Mouse (Mus musculus): Measurements from ENCODE around the gene Epo.

Epo gene

GRCm38 (mm10) chr5:137519691-137520550 lies 13.1 kb downstream of the Epo start:
- no peak for DNase-seq (ENCODE audit: low read depth, low spot score)

DNA sequence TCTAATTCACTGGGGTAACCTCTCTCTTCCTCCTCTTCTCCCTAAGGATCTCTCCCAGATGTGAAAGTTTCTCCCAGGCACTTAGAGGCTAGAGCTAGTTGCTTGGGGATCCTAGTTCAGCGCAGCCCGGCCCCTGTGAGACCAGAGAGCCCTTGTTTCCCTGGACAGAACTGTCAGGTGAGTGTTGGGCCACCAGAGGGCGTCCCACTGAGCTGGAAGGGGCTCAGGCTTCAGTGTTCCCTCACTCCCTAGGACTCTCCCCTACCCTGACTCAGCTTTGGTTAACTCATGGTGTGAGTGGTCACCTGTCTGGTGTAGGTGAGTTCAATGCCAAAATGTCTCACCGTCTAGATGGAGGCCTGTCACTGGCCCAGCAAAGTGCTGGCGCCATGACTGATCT lies 14.6 kb downstream of the Epo start, which contains the start of gene Gigyf1:
Gene Gigyf1, plus strand, starts transcription at position 113 of the 400 bp plus-strand sequence.
- peak; percentile 65 for DNase-seq (ENCODE audit: low read depth, low spot score)

DNA sequence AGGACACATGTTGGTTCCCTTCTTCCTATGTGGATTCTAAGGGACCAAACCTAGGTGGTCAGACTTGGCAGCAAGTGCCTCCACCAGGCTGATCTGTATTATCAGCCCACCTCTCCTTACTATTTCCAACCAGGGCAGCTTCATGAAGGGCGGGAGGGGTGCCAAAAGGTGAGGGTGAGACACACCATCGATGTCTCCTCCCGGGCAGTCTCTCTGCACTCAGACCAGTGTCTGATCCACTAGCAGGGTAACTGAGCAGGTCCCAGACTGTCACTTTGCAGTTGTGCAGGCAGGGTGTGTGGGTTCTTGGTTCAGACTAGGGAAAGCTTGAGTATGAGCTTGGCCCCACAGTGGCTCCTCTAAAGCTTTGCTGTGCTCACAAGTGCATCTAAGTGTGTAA lies 18.2 kb downstream of the Epo start:
- no peak for DNase-seq (ENCODE audit: low read depth, low spot score)

- no peak for DNase-seq (ENCODE audit: low read depth, low spot score)
Observed at GRCm38 (mm10) chr5:137513951-137514721, 18.9 kb downstream of the Epo start.

DNA sequence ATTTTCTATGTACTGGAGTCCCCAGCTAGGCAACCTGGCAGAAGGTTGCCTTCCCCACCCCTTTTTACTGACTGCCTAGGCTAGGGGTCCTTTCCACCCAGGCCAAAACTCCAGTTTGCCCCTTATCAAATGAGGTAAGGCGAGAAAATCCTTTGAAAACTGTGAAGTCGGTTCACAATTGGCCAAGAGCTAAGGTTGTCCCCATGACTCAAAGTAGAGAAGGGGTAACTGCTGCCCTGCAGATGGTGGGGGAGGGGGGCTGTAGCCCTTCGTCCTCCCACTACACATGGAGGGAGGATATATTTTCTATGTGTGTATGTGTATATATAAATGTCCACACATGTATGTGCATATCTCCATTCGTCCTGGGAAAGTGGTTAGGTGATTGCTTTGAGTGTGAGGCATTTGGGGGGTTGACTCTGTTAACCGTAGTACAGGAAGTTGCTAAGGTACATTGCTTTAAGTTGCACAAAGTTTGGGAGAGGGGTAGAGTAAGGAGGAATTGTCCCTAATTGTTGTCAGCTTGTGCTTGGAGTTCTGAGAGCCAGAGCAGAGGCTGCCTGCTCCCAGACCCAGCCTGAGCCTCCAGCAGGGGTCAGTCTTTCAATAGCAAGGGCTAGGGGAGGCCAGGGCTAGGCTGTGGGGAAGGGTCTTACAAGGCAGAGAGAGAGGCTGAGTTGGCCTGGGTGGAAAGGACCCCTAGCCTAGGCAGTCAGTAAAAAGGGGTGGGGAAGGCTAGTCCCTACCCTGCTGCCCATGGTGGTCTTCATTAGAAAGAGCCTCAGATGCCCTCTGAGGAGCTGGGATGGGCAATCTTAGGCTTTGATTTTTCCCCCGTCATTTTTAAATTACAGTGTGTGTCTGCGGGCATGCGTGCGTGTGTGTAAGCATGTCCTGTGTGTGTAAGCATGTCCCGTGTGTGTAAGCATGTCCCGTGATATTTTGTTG lies 19.9 kb downstream of the Epo start:
- DNase-seq (ENCODE audit: low read depth, low spot score), result peak; percentile 48

- no peak for DNase-seq (ENCODE audit: low read depth, low spot score)
Observed at GRCm38 (mm10) chr5:137511706-137512105, 21.3 kb downstream of the Epo start.

DNA sequence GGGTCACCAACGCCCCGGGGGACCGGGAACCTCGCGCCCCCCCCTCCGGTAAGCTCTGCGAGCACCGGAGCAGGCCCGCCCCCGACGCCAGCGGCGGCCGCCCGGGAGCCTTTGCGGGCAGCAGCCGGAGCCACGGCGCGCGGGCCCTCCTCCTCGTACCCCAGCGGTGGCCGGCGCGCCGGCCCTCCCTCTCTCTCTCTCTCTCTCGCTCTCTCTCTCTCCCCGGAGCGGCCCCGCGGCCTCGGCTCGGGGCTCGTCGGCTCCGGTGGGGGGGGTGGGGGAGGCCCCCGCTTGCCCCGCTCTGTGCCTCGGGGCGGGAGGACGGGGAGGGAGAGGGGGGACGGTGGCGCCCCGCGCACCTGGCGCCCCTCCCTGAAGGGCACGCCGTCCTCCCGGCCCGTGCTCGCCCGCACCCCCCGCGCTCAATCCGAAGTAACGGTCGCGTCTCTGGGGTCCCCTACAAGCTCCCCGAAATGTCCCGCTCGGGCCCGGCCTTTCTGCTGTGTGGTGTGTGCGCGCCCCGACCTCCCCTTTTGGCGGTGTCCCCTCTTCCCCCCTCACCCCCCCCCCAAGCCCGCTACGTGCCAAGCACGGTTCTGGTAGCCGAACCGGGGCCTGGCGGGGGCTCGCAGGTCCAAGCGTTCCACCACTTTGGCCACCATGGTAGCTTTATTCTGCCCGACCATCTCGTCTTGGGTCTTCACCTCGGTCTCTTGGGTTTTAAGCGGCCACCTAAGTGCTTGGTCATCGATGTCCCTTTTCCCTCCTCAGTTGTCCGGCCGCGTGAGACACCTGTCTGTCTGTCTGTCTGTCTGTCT lies 22.3 kb downstream of the Epo start:
- DNase-seq (ENCODE audit: low read depth, low spot score), result no peak

DNA sequence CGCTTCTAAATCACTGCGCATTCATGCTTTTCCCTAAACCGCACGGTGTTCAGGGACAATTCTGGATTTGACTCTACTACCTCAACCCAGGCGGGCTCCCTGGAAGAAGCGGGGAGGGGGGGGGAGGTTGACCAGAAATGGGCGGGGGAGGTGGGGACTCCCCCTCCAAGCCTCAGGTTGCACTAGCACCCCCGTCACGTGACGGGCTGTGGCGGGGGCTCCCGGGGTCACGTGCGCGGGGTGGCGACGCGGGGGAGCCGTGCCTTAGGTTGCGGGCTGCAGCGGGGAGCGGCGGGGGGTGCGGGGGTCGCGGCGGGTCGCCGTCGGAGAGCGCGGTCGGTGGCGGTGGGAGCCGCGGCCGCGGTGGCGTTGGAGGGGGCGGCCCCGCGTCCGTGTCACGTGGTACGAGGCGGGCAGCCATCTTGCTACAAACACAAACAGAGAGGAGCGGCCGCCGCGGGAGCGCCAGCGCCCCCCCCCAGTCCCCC lies 23.0 kb downstream of the Epo start:
- peak; percentile 55 for DNase-seq (ENCODE audit: low read depth, low spot score)

DNA sequence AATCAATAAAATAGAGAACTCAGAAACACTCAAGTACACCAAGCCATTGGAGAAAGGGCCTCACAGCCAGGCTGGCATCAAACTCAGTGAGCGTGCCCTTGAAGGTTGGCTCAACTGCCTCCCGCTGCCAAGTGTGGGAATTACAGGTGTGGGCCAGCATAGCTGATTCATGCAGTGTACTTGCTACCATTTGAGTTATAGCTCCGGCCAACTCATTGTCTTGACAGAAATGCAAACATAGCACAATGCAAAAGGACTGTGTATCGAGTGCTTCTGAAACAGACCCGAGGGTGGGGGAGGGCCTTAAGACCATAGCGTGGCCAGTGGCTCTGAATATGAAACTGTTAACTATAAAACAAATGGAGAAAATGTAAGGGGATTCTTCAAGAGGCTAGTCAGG lies 29.0 kb downstream of the Epo start:
- peak; percentile 41 for DNase-seq (ENCODE audit: low read depth, low spot score)

DNA sequence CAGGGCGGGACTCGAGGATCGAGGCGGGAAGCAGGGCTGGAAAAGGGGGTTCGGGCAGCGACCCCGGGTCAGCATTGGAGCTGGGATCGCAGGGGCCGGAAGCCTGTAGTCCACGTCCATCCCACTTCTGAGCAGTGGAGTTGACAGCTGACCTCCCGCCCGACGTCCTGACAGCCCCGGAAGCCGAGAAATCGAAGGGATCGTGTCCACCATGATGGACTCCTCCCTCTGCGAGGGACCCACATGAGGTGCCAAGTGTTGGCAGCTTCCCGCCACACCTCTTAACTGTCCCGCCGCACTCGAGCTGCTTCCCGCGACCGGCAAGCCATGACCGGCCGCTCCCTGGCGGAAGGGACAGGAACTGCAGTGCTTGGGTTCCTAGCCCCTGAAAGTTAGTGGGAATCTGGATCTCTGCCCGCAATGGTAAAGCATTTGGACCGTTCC lies 30.4 kb downstream of the Epo start:
- DNase-seq (ENCODE audit: low read depth, low spot score), result peak; percentile 92

DNA sequence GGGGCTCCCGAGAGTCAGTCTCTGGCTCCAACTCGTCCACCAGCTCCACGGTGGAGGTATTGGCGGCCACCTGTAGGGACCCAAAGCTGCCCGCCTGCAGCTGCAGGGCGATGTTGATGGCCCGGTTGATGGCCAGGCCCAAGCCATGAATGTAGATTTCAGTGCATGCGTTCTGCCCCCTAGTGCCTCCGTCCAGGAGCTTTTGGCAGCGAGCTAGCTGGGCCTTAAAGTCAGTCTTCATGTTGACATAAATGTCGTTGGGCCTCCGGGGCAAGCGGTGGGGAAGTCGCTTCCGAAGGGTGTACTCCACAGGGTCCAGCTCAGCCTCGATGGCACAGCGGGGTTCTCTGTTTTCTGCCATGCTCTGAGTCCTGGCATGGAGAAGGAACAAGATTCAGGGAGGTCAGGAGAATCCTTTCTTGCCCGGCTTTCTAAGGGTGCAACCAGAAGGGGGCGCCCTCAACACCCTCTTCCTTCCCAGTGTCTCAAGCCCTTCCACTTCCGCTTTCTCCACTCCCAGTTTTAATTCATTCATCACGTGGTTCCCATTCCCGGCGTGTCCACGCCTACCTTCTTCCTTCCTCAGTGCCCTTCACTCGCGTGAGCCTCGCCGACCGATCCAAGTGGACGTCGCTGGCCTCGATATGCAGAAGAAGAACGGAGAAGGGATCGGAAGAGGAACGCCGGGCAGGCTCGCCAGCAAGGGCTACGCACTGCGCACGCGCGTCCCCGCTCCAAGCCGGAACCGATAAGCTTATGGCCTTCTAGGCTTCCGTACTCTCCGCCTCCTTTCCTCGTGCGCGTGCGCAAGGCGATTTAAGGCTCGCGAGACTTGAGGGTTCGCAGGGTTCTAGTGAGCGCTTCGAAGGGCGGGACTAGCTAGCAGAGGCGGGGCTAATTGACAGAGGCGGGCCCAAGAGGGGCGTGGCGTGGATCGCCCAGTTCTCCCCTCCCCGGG lies 31.1 kb downstream of the Epo start, which contains the start of gene Pop7:
Gene Pop7, minus strand, starts transcription at position 810 of the 958 bp plus-strand sequence.
- DNase-seq (ENCODE audit: low read depth, low spot score), result peak; percentile 100

DNA sequence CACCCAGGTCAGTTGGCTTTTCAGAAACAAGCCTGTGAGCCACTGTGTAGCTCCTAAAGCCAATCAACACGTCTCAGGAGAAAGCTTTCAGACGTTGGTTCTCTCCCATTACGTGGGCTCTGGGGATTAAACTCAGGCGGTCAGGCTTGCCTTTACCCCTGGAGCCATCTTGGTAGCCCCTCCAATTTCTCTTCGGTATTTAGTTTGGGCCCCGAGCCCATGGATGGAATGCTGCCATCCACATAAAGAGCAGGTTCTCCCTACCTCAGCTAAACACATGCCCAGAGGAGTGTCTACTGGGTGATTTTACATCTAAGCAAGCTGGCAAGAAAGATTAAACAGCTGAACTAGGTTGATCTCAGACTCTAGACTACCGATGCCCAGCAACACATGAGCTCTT lies 32.9 kb downstream of the Epo start:
- DNase-seq (ENCODE audit: low read depth, low spot score), result no peak

GRCm38 (mm10) chr5:137493831-137494230 lies 39.2 kb downstream of the Epo start:
- no peak for DNase-seq (ENCODE audit: low read depth, low spot score)

GRCm38 (mm10) chr5:137491559-137491958 lies 41.5 kb downstream of the Epo start:
- DNase-seq (ENCODE audit: low read depth, low spot score), result no peak

DNA sequence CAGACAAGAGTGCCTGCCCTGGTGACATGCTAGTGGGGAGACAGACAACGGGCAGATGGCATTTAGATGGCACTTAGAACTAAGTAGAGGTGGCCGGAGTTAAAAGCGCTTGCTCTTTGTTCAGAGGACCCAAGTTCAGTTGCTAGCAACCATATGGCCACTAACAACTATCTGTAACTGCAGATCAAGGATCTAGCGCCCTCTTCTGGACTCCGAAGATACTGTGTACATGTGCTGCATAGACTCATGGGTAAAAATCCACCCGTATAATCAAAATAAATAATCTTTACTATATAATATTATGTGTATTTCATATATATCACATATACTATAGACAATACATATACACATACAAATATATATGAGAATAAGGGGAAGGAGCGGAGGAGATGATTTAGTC lies 45.4 kb downstream of the Epo start:
- DNase-seq (ENCODE audit: low read depth, low spot score), result peak; percentile 83

DNA sequence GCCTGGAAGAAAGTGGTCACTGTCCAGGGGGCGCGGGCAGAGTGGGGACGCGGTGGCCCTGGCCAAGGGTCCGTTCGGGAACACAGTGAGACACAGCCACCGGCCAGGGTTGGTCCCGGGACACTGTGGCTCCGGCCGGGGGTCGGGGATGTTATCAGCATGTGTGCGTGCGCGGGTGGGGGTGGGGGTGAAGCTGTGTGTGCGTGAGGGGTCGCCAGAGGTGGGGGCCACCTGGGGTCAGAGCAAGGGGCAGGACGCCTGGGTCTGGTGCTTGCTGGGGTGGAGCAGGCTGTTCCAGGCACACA lies 47.2 kb downstream of the Epo start:
- no peak for DNase-seq (ENCODE audit: low read depth, low spot score)

- no peak for DNase-seq (ENCODE audit: low read depth, low spot score)
Observed at GRCm38 (mm10) chr5:137485071-137485850, 47.8 kb downstream of the Epo start.

- no peak for DNase-seq (ENCODE audit: low read depth, low spot score)
Observed at GRCm38 (mm10) chr5:137481897-137482296, 51.1 kb downstream of the Epo start.

GRCm38 (mm10) chr5:137481138-137481537 lies 51.9 kb downstream of the Epo start:
- DNase-seq (ENCODE audit: low read depth, low spot score), result peak; percentile 86
